Mouse (Mus musculus): ENCODE data around the gene Ebf3.

Ebf3 gene

DNA sequence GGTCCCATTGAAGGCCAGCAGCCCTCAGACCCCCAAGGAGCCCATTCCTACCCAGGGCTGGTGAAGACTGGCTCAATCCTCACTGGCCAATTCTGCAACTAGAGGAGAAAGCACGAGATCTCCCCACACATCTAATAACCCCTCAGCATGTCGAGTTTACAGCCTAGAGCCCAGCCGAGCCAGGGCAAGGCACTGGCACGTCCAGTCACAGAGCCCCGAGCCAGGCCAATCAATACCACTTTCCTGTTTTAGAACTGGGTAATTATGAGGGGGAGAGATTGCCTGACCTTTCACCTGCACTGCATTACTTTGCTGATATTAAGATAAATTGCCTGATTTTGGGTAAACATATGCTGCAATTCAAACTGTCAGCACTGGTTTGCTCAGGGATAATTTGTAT lies 105.7 kb downstream of the Ebf3 start:
- no peak for DNase-seq (ENCODE audit: low read depth in 1 of 2, low spot score in 2 of 2)

DNA sequence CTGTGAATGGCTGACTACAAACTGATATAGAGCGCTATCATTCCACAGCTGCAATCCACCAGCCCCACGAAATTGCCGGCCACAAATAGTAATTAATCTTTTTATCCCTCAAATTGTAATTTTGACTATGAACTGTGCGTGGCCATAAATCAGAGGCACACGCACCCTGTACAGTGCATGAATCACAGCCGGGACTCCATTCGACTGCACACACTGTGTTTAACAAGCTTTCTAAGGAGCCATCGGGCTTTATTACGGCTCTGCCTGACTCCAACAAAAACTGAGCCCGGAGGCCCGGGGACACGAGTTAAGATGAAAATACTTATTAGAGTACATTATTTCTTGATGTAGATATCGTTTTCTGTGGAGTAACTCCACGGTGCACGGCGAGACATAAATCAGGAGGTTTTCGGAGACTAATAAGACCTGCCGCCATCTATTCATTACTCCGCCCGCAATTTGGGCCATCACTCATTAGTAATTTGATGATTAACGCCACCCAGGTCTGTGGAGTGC lies 107.4 kb downstream of the Ebf3 start:
- DNase-seq (ENCODE audit: low read depth in 1 of 2, low spot score in 2 of 2), result no peak

DNA sequence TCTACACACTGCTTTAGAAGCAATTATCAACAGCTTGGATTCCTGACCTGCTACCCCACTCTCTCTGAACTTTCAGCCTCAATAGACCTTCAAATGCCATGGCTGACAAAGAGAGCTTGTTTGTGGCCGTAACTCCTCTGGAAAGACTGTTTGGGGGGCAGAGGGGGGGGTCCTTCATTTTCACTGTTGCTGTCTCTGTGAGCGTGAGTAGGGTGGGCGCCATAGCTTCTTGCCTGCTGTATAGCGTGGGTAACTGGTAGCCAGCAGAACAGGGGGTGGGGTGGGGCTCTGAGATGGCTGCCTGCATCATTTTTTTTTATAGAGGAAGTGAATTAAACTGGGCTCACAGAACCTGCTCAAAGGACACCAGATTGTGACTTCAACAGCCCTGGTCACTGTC lies 114.7 kb downstream of the Ebf3 start:
- no peak for DNase-seq (ENCODE audit: low read depth in 1 of 2, low spot score in 2 of 2)

DNA sequence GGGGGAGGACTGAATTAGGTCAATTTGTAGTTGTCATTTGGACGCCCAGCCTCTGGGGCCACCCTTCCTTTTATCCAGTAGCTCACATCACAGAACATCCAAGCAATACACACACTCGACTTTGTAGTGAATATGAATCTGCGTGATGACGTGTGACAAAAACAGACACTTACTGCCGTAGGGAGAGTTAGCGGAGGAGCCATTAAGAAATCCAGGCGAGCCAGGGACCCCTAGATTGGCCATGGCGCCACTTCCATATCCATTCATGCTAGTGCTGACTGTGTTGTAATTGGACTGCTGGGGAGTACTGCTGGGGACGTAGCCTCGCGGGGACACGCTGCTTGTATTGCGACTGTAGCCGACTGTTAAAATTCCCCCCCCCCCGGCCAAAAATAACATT lies 115.3 kb downstream of the Ebf3 start:
- no peak for DNase-seq (ENCODE audit: low read depth in 1 of 2, low spot score in 2 of 2)

DNA sequence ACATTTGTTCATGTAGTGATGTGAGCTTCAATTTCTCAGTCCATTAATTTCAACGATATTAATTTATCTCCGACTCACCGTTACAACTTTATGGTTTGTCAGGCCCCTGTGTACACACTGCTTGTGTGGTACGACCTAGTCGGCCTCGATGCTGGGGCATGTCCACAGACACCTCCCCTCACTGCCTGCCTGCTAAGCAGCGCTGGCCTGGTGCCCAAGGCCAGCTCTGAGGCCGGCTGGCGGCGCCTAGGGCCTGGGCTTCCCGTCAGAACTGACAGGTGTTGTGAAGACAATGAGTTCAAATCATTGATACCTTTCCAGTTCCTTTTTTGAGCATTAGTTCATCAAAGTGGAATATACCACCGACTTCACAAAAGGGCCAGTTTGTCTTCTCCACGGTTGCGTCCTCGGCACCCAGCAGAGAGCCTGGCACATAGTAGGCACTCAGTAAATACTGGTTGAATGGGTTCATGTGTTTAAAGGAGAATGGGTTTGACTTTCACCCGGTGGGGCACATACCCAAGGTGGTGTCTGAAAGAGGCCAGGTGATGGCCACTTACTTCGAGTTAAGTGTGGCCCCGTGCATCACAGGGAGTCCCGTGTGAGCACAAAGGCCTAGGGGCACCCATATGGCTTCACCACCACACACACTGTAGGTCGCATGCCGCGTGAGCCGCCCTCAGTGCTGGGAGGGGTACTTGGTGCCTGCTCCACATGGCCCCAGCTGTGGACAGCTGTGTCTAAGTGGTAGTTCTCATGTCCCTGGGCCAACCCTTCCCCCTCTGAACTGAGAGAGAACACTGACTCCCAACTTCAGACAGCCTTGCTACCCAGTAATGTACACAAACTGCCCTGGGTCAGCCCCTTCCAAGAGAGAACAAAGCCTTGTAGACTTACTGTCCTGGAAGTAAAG lies 116.9 kb downstream of the Ebf3 start:
- DNase-seq (ENCODE audit: low read depth in 1 of 2, low spot score in 2 of 2), result no peak

DNA sequence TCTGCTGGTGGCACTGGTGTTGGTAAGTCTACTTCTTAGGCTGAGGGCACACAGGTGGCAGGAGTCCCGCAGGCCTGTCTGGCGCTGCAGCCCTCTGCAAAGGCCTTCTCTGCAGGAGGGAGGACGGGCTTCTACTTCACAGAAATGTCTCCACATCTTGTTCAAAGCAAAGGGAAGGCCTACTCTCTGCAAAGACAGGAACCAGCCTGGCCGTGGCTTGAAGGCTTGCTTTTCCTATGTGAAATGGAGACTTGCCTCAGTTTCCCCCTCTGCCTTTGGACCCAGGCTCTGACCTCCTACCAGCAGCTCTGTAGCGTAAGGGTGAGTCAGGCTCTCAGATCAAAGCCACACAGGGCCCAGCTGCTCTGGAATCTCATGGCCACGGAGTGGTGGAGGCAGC lies 117.7 kb downstream of the Ebf3 start:
- no peak for DNase-seq (ENCODE audit: low read depth in 1 of 2, low spot score in 2 of 2)

DNA sequence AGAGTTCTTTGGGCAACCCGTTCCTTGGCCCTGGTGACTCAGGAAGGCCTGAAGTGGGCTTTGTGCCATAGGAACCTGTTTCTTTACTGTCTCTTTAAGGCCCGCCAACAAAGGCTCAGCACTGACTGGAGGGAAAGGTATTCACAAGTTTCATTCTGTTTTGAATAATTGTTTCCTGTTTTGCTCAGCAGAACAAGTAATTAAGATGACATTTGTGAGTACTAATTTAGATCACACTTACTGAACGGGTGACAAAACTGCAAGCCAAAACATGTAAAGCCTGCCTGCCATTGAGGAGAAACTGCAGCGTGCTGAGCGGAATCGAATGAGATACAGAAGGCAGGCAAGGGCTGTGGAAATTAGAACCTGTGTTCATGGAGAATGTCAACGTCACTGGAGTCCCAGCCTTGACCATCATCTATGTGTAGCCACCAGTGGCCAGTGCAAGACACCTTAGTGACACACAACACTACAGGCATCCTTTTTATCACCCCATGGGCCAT lies 121.4 kb downstream of the Ebf3 start:
- no peak for DNase-seq (ENCODE audit: low read depth in 1 of 2, low spot score in 2 of 2)

DNA sequence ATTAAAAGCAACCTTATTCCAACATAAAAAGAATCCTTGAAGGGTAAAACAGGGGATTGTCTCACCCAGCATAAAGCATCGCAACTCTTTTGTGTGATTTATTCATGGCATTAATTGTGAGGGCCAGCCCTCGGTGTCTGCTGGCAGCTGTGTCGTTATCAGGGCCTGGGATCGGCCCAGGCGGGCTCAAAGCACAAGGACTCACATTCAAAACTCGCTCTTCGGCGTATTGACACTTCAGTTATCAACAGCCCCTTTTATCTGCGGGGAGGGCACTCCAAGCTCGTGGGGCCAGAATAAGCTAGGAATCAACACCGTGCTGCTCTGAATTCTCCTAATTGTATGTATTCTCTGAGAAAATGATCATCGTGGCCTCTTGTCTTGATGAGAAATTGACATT lies 122.4 kb downstream of the Ebf3 start:
- no peak for DNase-seq (ENCODE audit: low read depth in 1 of 2, low spot score in 2 of 2)

DNA sequence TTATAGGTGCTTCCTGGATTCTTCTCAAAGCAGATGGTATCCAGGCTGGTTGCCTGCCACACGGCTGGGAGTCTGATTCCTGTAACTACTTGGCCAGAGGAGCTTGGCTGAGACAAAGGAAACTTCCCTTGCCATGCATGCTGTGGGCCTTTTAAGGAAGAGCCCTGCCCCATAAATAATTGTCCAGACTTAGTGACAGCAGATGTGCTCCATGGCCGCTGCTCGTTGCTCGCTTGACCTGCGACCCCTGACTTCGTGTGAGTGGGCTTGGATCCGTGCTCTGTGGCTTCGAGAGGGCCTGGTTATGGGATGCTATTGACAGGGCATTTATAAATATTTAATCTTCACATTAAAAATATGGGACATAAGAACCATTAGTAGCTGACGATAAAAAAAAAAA lies 142.0 kb downstream of the Ebf3 start:
- DNase-seq (ENCODE audit: low read depth in 1 of 2, low spot score in 2 of 2), result no peak

DNA sequence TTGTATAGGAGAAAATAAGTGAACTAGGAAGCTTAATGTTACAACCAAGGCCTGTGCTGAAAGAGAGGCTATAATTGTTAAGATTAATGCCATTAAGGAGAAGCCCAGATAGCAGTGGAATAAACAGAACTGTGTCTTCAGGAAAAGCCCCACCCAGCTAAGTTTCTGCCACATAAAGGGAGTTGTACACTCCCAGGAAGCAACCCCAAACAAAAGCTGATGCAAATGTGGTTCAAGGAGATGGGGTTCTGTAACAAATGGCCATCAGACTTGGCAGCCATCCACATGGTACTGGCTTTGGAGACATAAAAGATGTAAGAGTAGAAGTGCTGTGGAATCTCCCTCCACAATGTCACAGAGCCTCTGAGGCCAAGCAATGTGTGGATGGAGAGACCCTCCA lies 155.2 kb downstream of the Ebf3 start:
- no peak for DNase-seq (ENCODE audit: low read depth in 1 of 2, low spot score in 2 of 2)

DNA sequence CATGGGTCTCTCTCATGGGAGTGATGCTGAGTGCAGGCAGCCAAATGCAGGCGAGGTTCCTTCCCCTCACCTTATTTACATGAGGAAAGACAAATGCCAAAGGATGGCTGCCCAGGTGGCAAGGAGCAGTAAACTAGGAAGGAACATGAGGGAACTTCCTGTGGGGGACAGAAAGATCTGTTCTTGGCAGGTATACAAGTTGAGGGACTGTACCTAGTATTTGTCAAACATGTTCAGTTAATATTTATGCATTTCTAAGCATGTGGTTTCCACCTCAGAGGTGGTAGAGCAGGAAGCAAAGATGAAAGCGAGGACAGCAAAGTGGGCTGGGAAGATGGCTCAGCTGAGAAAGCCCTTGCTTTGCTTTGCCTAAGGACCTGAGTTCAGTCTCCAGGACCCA lies 159.6 kb downstream of the Ebf3 start:
- no peak for DNase-seq (ENCODE audit: low read depth in 1 of 2, low spot score in 2 of 2)

DNA sequence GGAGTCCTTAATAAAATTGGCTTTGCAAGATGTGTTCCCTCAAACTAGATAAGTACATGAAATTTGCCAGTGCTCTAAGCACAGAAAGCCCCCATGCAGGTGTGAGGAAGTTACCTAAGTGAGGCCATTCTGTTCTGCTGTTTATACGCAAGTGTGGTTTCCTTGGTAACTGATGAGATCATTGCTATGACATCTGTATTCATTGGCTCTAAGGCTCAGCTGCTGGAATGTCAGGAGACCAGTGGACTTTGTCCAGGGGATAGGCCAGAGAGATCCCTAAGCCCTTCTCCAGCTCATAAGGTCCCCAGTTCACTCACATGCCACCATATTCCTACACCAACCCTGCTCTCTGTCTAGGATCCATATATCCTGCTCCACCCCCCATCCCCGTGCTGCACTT lies 162.4 kb downstream of the Ebf3 start:
- DNase-seq (ENCODE audit: low read depth in 1 of 2, low spot score in 2 of 2), result no peak

DNA sequence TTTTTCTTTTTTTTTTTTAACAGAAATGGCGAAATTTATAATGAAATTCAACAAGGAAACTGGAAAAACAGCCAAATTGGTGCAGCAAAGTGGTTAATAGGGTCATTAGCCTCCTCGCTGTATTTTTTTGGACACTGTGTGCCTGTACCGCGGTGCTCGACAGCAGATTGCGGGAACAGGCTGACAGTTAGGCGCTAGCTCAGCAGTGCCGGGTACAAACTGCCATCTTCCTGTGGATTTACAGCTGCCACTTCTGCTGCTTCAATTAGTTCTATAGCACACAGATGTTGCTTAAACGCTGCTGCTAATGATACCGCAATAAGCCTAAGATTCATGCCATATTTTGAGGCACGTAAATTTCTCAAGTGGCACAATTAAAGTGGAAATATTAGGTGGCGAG lies 167.1 kb downstream of the Ebf3 start:
- DNase-seq (ENCODE audit: low read depth in 1 of 2, low spot score in 2 of 2), result no peak
